Mouse (Mus musculus): Measurements from ENCODE around the gene Sdr9c7. TPM values are rescaled to one million over a fixed set of nuclear protein-coding genes. Genes with fewer than 3 reads are reported as not detected.

Gene Sdr9c7
- polyA plus RNA-seq (2015; fragmentation: Nextera tagmentation; extraction: Ambion mirVana), result 0.06 TPM in 1 of 2 replicates, not detected in the other

- ATAC-seq (ENCODE audit: low FRiP score), result no peak
- H3K4me3 ChIP-seq (replicated peaks), result no peak within 1 kb of the TSS
- no peak within 1 kb of the TSS for H3K27ac ChIP-seq (replicated peaks)
- no peaks in the 10 kb centered on the region for H3K36me3 ChIP-seq
- whole genome bisulfite sequencing, result 92% methylated on average over 2 of the region's 2 CpGs
- H3K4me1 ChIP-seq, result no peaks in the 10 kb centered on the region
- H3K9me3 ChIP-seq (replicated peaks), result no peaks in the 10 kb centered on the region
- no peak within 1 kb of the TSS for H3K9ac ChIP-seq (replicated peaks)
- no peak within 1 kb of the TSS for H3K4me2 ChIP-seq
- no peaks in the 10 kb centered on the region for H3K27me3 ChIP-seq (replicated peaks)
Measured at GRCm38 (mm10) chr10:127898218-127898617, at the start of gene Sdr9c7. Sdr9c7 (plus strand) TSS chr10:127898518.

- Histone ChIP-seq H3K4me1 (no peaks in the 10 kb centered on the region), H3K27ac (replicated peaks) (no peak within 1 kb of the TSS), H3K9ac (replicated peaks) (no peak within 1 kb of the TSS), H3K27me3 (replicated peaks) (no peaks in the 10 kb centered on the region), H3K36me3 (no peaks in the 10 kb centered on the region), H3K4me2 (no peak within 1 kb of the TSS), H3K9me3 (replicated peaks) (no peaks in the 10 kb centered on the region), H3K4me3 (replicated peaks) (no peak within 1 kb of the TSS)
- no peak for ATAC-seq (ENCODE audit: low FRiP score)
- 87% methylated on average over 1 of the region's 1 CpGs for WGBS
Measured at GRCm38 (mm10) chr10:127849628-127850027, 48.7 kb upstream of the Sdr9c7 start, which contains the start of gene Rdh19. Rdh19 (plus strand) TSS chr10:127849928.

GRCm38 (mm10) chr10:127856376-127856775, 41.9 kb upstream of the Sdr9c7 start:
- Histone ChIP-seq H3K4me3 (replicated peaks) (no peak overlapping the region), H3K4me1 (no peaks in the 10 kb centered on the region), H3K27me3 (replicated peaks) (no peaks in the 10 kb centered on the region), H3K27ac (replicated peaks) (no peak overlapping the region), H3K36me3 (no peaks in the 10 kb centered on the region), H3K9me3 (replicated peaks) (no peaks in the 10 kb centered on the region), H3K9ac (replicated peaks) (no peak overlapping the region), H3K4me2 (no peak overlapping the region)
- no peak for ATAC-seq (ENCODE audit: low FRiP score)

- ATAC-seq (ENCODE audit: low FRiP score), result no peak
- no peak overlapping the region for H3K4me2 ChIP-seq
- no peak overlapping the region for H3K9ac ChIP-seq (replicated peaks)
- H3K4me3 ChIP-seq (replicated peaks), result no peak overlapping the region
- H3K27ac ChIP-seq (replicated peaks), result no peak overlapping the region
- H3K9me3 ChIP-seq (replicated peaks), result no peaks in the 10 kb centered on the region
- H3K36me3 ChIP-seq, result no peaks in the 10 kb centered on the region
- no peaks in the 10 kb centered on the region for H3K27me3 ChIP-seq (replicated peaks)
- no peaks in the 10 kb centered on the region for H3K4me1 ChIP-seq
Measured at GRCm38 (mm10) chr10:127864931-127865330, 33.4 kb upstream of the Sdr9c7 start.

- ATAC-seq (ENCODE audit: low FRiP score), result no peak
- no peaks in the 10 kb centered on the region for H3K9me3 ChIP-seq (replicated peaks)
- H3K36me3 ChIP-seq, result no peaks in the 10 kb centered on the region
- no peak within 1 kb of the TSS for H3K4me2 ChIP-seq
- 88% methylated on average over 3 of the region's 3 CpGs for WGBS
- H3K27ac ChIP-seq (replicated peaks), result no peak within 1 kb of the TSS
- no peaks in the 10 kb centered on the region for H3K4me1 ChIP-seq
- no peak within 1 kb of the TSS for H3K9ac ChIP-seq (replicated peaks)
- H3K4me3 ChIP-seq (replicated peaks), result no peak within 1 kb of the TSS
- no peaks in the 10 kb centered on the region for H3K27me3 ChIP-seq (replicated peaks)
Measured at GRCm38 (mm10) chr10:127866232-127866631, 32.1 kb upstream of the Sdr9c7 start, which contains the start of gene Rdh16f2. Rdh16f2 (plus strand) TSS chr10:127866474.

- Histone ChIP-seq H3K36me3 (no peaks in the 10 kb centered on the region), H3K27ac (replicated peaks) (no peak overlapping the region), H3K27me3 (replicated peaks) (no peaks in the 10 kb centered on the region), H3K4me1 (no peaks in the 10 kb centered on the region), H3K4me2 (no peak overlapping the region), H3K9ac (replicated peaks) (no peak overlapping the region), H3K4me3 (replicated peaks) (no peak overlapping the region), H3K9me3 (replicated peaks) (no peaks in the 10 kb centered on the region)
- ATAC-seq (ENCODE audit: low FRiP score), result no peak
- WGBS, result 80% methylated on average over 4 of the region's 4 CpGs
Measured at GRCm38 (mm10) chr10:127872484-127872883, 25.8 kb upstream of the Sdr9c7 start.

GRCm38 (mm10) chr10:127877681-127878080, 20.6 kb upstream of the Sdr9c7 start:
- 64% methylated on average over 2 of the region's 2 CpGs for WGBS
- H3K9me3 ChIP-seq (replicated peaks), result no peaks in the 10 kb centered on the region
- ATAC-seq (ENCODE audit: low FRiP score), result no peak

GRCm38 (mm10) chr10:127878262-127879057, 19.9 kb upstream of the Sdr9c7 start:
- H3K4me1 ChIP-seq, result no peaks in the 10 kb centered on the region
- 79% methylated on average over 3 of the region's 3 CpGs for WGBS
- no peak for ATAC-seq (ENCODE audit: low FRiP score)
- H3K27ac ChIP-seq (replicated peaks), result no peak overlapping the region
- H3K9me3 ChIP-seq (replicated peaks), result no peaks in the 10 kb centered on the region
- no peak overlapping the region for H3K4me3 ChIP-seq (replicated peaks)
- H3K27me3 ChIP-seq (replicated peaks), result no peaks in the 10 kb centered on the region
- no peaks in the 10 kb centered on the region for H3K36me3 ChIP-seq
- H3K4me2 ChIP-seq, result no peak overlapping the region
- H3K9ac ChIP-seq (replicated peaks), result no peak overlapping the region

More at GRCm38 (mm10) chr10:127877681-127878080, 20.6 kb upstream of the Sdr9c7 start:
- Histone ChIP-seq H3K4me1 (no peaks in the 10 kb centered on the region), H3K36me3 (no peaks in the 10 kb centered on the region), H3K27me3 (replicated peaks) (no peaks in the 10 kb centered on the region), H3K4me2 (no peak overlapping the region), H3K9ac (replicated peaks) (no peak overlapping the region), H3K4me3 (replicated peaks) (no peak overlapping the region), H3K27ac (replicated peaks) (no peak overlapping the region)

- Histone ChIP-seq H3K9me3 (replicated peaks) (no peaks in the 10 kb centered on the region), H3K36me3 (no peaks in the 10 kb centered on the region), H3K4me2 (no peak overlapping the region), H3K27me3 (replicated peaks) (no peaks in the 10 kb centered on the region), H3K27ac (replicated peaks) (no peak overlapping the region), H3K4me3 (replicated peaks) (no peak overlapping the region), H3K4me1 (no peaks in the 10 kb centered on the region), H3K9ac (replicated peaks) (no peak overlapping the region)
- 92% methylated on average over 3 of the region's 3 CpGs for WGBS
- no peak for ATAC-seq (ENCODE audit: low FRiP score)
Measured at GRCm38 (mm10) chr10:127879155-127879688, 19.1 kb upstream of the Sdr9c7 start.

- Histone ChIP-seq H3K9ac (replicated peaks) (no peak overlapping the region), H3K27ac (replicated peaks) (no peak overlapping the region), H3K9me3 (replicated peaks) (no peaks in the 10 kb centered on the region), H3K36me3 (no peaks in the 10 kb centered on the region), H3K27me3 (replicated peaks) (no peaks in the 10 kb centered on the region), H3K4me2 (no peak overlapping the region), H3K4me3 (replicated peaks) (no peak overlapping the region), H3K4me1 (no peaks in the 10 kb centered on the region)
- ATAC-seq (ENCODE audit: low FRiP score), result no peak
- 81% methylated on average over 4 of the region's 4 CpGs for WGBS
Measured at GRCm38 (mm10) chr10:127881041-127881440, 17.3 kb upstream of the Sdr9c7 start.

- no peaks in the 10 kb centered on the region for H3K36me3 ChIP-seq
- ATAC-seq (ENCODE audit: low FRiP score), result no peak
- H3K9me3 ChIP-seq (replicated peaks), result no peaks in the 10 kb centered on the region
- H3K9ac ChIP-seq (replicated peaks), result no peak overlapping the region
- WGBS, result 62% methylated on average over 1 of the region's 1 CpGs
- H3K4me2 ChIP-seq, result no peak overlapping the region
- no peak overlapping the region for H3K27ac ChIP-seq (replicated peaks)
- H3K4me1 ChIP-seq, result peaks cover 8% of the 10 kb centered on the region
- no peaks in the 10 kb centered on the region for H3K27me3 ChIP-seq (replicated peaks)
- H3K4me3 ChIP-seq (replicated peaks), result no peak overlapping the region
Measured at GRCm38 (mm10) chr10:127886551-127886950, 11.8 kb upstream of the Sdr9c7 start.

- Histone ChIP-seq H3K27ac (replicated peaks) (no peak overlapping the region), H3K4me3 (replicated peaks) (no peak overlapping the region), H3K36me3 (no peaks in the 10 kb centered on the region), H3K27me3 (replicated peaks) (no peaks in the 10 kb centered on the region), H3K9me3 (replicated peaks) (no peaks in the 10 kb centered on the region), H3K4me1 (peaks cover 8% of the 10 kb centered on the region), H3K4me2 (no peak overlapping the region), H3K9ac (replicated peaks) (no peak overlapping the region)
- ATAC-seq (ENCODE audit: low FRiP score), result no peak
- WGBS, result 83% methylated on average over 4 of the region's 4 CpGs
Measured at GRCm38 (mm10) chr10:127886971-127887370, 11.3 kb upstream of the Sdr9c7 start.

Measured in neural tube, embryonic 15.5 days (tissue).